ENCODE assay signal across 24 mouse cellular contexts in the genomic region with DNA sequence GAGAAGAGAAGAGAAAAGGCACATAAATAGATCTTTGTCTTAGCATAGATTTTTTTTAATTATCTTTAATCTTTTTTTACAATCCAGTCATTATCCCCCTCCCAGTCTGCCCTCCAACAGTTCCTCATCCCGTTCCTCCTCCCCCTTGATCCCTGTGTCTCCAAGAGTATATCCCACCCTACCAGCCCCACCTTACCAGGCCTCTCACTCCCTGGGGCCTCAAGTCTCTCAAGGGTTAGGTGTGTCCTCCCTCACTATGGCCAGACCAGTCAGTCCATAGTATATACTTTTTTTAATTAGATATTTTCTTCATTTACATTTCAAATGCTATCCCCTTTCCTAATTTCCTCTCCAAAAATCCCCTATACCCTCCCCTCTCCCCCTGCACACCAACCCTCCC.
DNase-seq lines count a peak whose midpoint lies in the region; ATAC-seq and TF ChIP-seq lines count a peak whose summit lies in the region.
"Had no signal": no experiment of that assay in that cellular context is flagged by ENCODE, and none has a peak within 500 bp of the region (broad histone marks: within the 10 kb centered on the region; RNA-seq: fewer than 3 reads in every experiment).

No protein-coding gene starts in this region.

- no peak overlapping the region for H3K4me3 ChIP-seq in forebrain, embryonic 10.5 days
- no peak overlapping the region for H3K4me3 ChIP-seq in forebrain, postnatal 0 days (ENCODE audit: low read depth, low read length)
- H3K4me3 ChIP-seq in hindbrain, embryonic 10.5 days: no peak overlapping the region
- H3K4me3 ChIP-seq in hindbrain, embryonic 16.5 days (ENCODE audit: low read length): no peak overlapping the region
- no peak overlapping the region for H3K4me3 ChIP-seq in midbrain, embryonic 11.5 days (ENCODE audit: low read depth, low read length)
- H3K4me3 ChIP-seq in midbrain, postnatal 0 days (ENCODE audit: low read depth, low read length): no peak overlapping the region
- H3K4me3 ChIP-seq: embryonic facial prominence, embryonic 10.5 days; embryonic facial prominence, embryonic 13.5 days; erythroblast, embryonic 14.5 days; heart, embryonic 12.5 days; heart, embryonic 15.5 days had no signal

- no peak for ATAC-seq in forebrain, postnatal 0 days
- no peak for ATAC-seq in hindbrain, embryonic 16.5 days
- ATAC-seq in midbrain, embryonic 11.5 days (ENCODE audit: low FRiP score): peak; percentile 58; the same call in 1 of the 2 replicates
- ATAC-seq in midbrain, postnatal 0 days (ENCODE audit: low FRiP score): no peak
- ATAC-seq: activated CD4-positive, CD25-positive, alpha-beta regulatory T cell, adult 4 months; inflammation-experienced regulatory T-cells, adult 6 months; intestine, embryonic 16.5 days had no signal

- no peak for TF ChIP-seq CTCF in forebrain, postnatal 0 days (IDR thresholded peaks at IDR 0.05; ENCODE audit: low read depth)
- TF ChIP-seq CTCF in midbrain, postnatal 0 days (IDR thresholded peaks at IDR 0.05): no peak

- no peak overlapping the region for H3K4me2 ChIP-seq in forebrain, postnatal 0 days (ENCODE audit: low read depth)
- no peak overlapping the region for H3K4me2 ChIP-seq in hindbrain, embryonic 16.5 days (ENCODE audit: low read length)
- no peak overlapping the region for H3K4me2 ChIP-seq in midbrain, embryonic 11.5 days
- H3K4me2 ChIP-seq in midbrain, postnatal 0 days (ENCODE audit: low read depth, low read length, poor library complexity, severe bottlenecking): no peak overlapping the region
- H3K4me2 ChIP-seq: embryonic facial prominence, embryonic 13.5 days; heart, embryonic 12.5 days; heart, embryonic 15.5 days had no signal

- H3K4me1 ChIP-seq in forebrain, embryonic 10.5 days: peaks cover 14% of the 10 kb centered on the region
- H3K4me1 ChIP-seq in forebrain, postnatal 0 days (ENCODE audit: insufficient read depth): no peaks in the 10 kb centered on the region
- peaks cover 7% of the 10 kb centered on the region; the same call in 1 of the 2 replicates for H3K4me1 ChIP-seq in hindbrain, embryonic 10.5 days (replicated peaks)
- H3K4me1 ChIP-seq in hindbrain, embryonic 16.5 days (ENCODE audit: control insufficient read depth, insufficient read depth, low read depth, low read length): no peaks in the 10 kb centered on the region
- H3K4me1 ChIP-seq in midbrain, embryonic 11.5 days (ENCODE audit: control insufficient read depth, insufficient read depth, low read length): no peaks in the 10 kb centered on the region
- no peaks in the 10 kb centered on the region for H3K4me1 ChIP-seq in midbrain, postnatal 0 days (ENCODE audit: insufficient read depth, low read length)
- H3K4me1 ChIP-seq: embryonic facial prominence, embryonic 10.5 days; embryonic facial prominence, embryonic 13.5 days had no signal

- 27% methylated on average over 1 of the region's 1 CpGs for WGBS in forebrain, embryonic 10.5 days
- WGBS in forebrain, postnatal 0 days: 18% methylated on average over 1 of the region's 1 CpGs
- WGBS in hindbrain, embryonic 10.5 days: 46% methylated on average over 1 of the region's 1 CpGs
- 40% methylated on average over 1 of the region's 1 CpGs for WGBS in hindbrain, embryonic 16.5 days
- 19% methylated on average over 1 of the region's 1 CpGs for WGBS in midbrain, embryonic 11.5 days
- 13% methylated on average over 1 of the region's 1 CpGs for WGBS in midbrain, postnatal 0 days

- no peaks in the 10 kb centered on the region for H3K27me3 ChIP-seq in forebrain, embryonic 10.5 days (ENCODE audit: poor library complexity, severe bottlenecking)
- no peaks in the 10 kb centered on the region for H3K27me3 ChIP-seq in forebrain, postnatal 0 days (ENCODE audit: insufficient read depth, low read length)
- H3K27me3 ChIP-seq in hindbrain, embryonic 10.5 days (ENCODE audit: insufficient read depth, poor library complexity, severe bottlenecking): no peaks in the 10 kb centered on the region
- H3K27me3 ChIP-seq in hindbrain, embryonic 16.5 days (replicated peaks; ENCODE audit: control insufficient read depth, insufficient read depth, low read length): no peaks in the 10 kb centered on the region
- no peaks in the 10 kb centered on the region for H3K27me3 ChIP-seq in midbrain, embryonic 11.5 days (ENCODE audit: control insufficient read depth, insufficient read depth, low read length)
- H3K27me3 ChIP-seq in midbrain, postnatal 0 days (ENCODE audit: insufficient read depth, low read length): no peaks in the 10 kb centered on the region
- H3K27me3 ChIP-seq: embryonic facial prominence, embryonic 13.5 days; heart, embryonic 12.5 days; heart, embryonic 15.5 days had no signal

- H3K36me3 ChIP-seq in forebrain, embryonic 10.5 days (replicated peaks): no peaks in the 10 kb centered on the region
- H3K36me3 ChIP-seq in forebrain, postnatal 0 days (ENCODE audit: insufficient read depth): no peaks in the 10 kb centered on the region
- no peaks in the 10 kb centered on the region for H3K36me3 ChIP-seq in hindbrain, embryonic 10.5 days
- no peaks in the 10 kb centered on the region for H3K36me3 ChIP-seq in hindbrain, embryonic 16.5 days (ENCODE audit: control insufficient read depth, insufficient read depth, low read length)
- H3K36me3 ChIP-seq in midbrain, embryonic 11.5 days (ENCODE audit: control insufficient read depth, insufficient read depth, low read length): no peaks in the 10 kb centered on the region
- H3K36me3 ChIP-seq in midbrain, postnatal 0 days (ENCODE audit: insufficient read depth, low read length): no peaks in the 10 kb centered on the region
- H3K36me3 ChIP-seq: embryonic facial prominence, embryonic 10.5 days; embryonic facial prominence, embryonic 13.5 days; heart, embryonic 12.5 days; heart, embryonic 15.5 days had no signal

- no peak overlapping the region for H3K9ac ChIP-seq in forebrain, postnatal 0 days
- H3K9ac ChIP-seq in hindbrain, embryonic 16.5 days (ENCODE audit: low read depth, low read length): no peak overlapping the region
- no peak overlapping the region for H3K9ac ChIP-seq in midbrain, embryonic 11.5 days (ENCODE audit: low read length)
- no peak overlapping the region for H3K9ac ChIP-seq in midbrain, postnatal 0 days (replicated peaks; ENCODE audit: low read length, poor library complexity, severe bottlenecking)
- H3K9ac ChIP-seq: embryonic facial prominence, embryonic 13.5 days; heart, embryonic 12.5 days; heart, embryonic 15.5 days had no signal

- peak overlapping the region; percentile 71 for H3K27ac ChIP-seq in forebrain, embryonic 10.5 days
- no peak overlapping the region for H3K27ac ChIP-seq in forebrain, postnatal 0 days (ENCODE audit: low read depth, low read length)
- peak overlapping the region; percentile 74 for H3K27ac ChIP-seq in hindbrain, embryonic 10.5 days
- H3K27ac ChIP-seq in hindbrain, embryonic 16.5 days (ENCODE audit: low read depth, low read length): no peak overlapping the region
- peak overlapping the region; percentile 44; the same call in 1 of the 2 replicates for H3K27ac ChIP-seq in midbrain, embryonic 11.5 days (ENCODE audit: low read depth, low read length)
- H3K27ac ChIP-seq in midbrain, postnatal 0 days (ENCODE audit: low read depth, low read length): no peak overlapping the region
- H3K27ac ChIP-seq: embryonic facial prominence, embryonic 10.5 days; embryonic facial prominence, embryonic 13.5 days; heart, embryonic 15.5 days had no signal

- H3K9me3 ChIP-seq in forebrain, embryonic 10.5 days: no peaks in the 10 kb centered on the region
- no peaks in the 10 kb centered on the region for H3K9me3 ChIP-seq in forebrain, postnatal 0 days (ENCODE audit: low read length)
- no peaks in the 10 kb centered on the region for H3K9me3 ChIP-seq in hindbrain, embryonic 10.5 days
- H3K9me3 ChIP-seq in hindbrain, embryonic 16.5 days (ENCODE audit: control insufficient read depth, low read length): no peaks in the 10 kb centered on the region
- no peaks in the 10 kb centered on the region for H3K9me3 ChIP-seq in midbrain, embryonic 11.5 days (ENCODE audit: control insufficient read depth, low read length)
- H3K9me3 ChIP-seq in midbrain, postnatal 0 days (ENCODE audit: low read length): no peaks in the 10 kb centered on the region
- H3K9me3 ChIP-seq: embryonic facial prominence, embryonic 10.5 days; embryonic facial prominence, embryonic 13.5 days; heart, embryonic 12.5 days; heart, embryonic 15.5 days had no signal

- DNase-seq in forebrain, embryonic 10.5 days (ENCODE audit: extremely low spot score, low spot score): no peak
- no peak for DNase-seq in forebrain, postnatal 0 days
- DNase-seq in hindbrain, embryonic 10.5 days (ENCODE audit: low spot score): no peak
- DNase-seq in midbrain, embryonic 11.5 days (ENCODE audit: low spot score, missing footprints): no peak
- DNase-seq in midbrain, postnatal 0 days (ENCODE audit: low spot score): no peak
- DNase-seq: adrenal gland, adult 8-10 months; adrenal gland, postnatal 25 days; cerebellum, adult 11-12 months; cerebellum, adult 8-10 months; cerebellum, postnatal 10 days; cerebellum, postnatal 36 days; gastrocnemius, postnatal 25 days; heart, adult 18-20 months; heart, postnatal 10 days; heart, postnatal 36 days had no signal

Comparison
In these comparisons a context has a peak if more than half of its experiments do, and no peak if none do; other contexts are left out.
1. H3K27ac ChIP-seq: peak in forebrain, embryonic 10.5 days (single experiment), hindbrain, embryonic 10.5 days (single experiment) and midbrain, embryonic 11.5 days (single experiment); none in forebrain, postnatal 0 days (single experiment), hindbrain, embryonic 16.5 days (single experiment) and midbrain, postnatal 0 days (single experiment).